Comparison of ENCODE assay signal across 14 mouse cellular contexts in the genomic region with DNA sequence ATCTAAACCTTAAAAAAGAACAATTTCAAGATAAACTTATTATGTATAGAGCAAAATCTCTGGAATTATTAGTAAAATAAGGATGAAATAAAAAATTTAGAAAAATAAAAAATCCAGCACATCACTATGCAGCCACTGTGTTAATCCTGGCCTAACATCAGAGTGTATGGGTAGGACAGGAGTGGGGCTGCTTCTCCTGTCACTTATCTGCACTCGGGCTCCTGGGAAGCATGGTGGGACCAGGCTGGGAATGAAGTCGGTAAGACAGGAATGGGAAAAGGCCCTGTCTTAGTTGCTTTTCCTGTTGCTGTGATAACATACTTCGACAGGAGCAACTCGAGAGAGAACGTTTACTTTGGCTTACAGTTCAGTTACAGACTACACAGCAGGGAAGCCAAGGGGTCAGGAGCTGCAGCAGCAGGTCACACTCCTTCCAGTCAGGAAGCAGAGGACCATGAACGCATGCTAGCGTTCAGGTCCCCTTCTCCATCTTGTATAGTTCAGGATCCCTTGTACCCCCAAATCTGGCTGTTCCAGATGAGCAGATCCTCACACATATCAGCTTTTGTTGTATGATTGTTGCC.
"Had no signal": no experiment of that assay in that cellular context is flagged by ENCODE, and none has a peak within 500 bp of the region (broad histone marks: within the 10 kb centered on the region; RNA-seq: fewer than 3 reads in every experiment).

No protein-coding gene starts in this region.

- H3K27ac ChIP-seq: kidney, embryonic 15.5 days; limb, embryonic 13.5 days; liver, embryonic 12.5 days; midbrain, embryonic 12.5 days; neural tube, embryonic 13.5 days had no signal

- H3K4me3 ChIP-seq: kidney, embryonic 15.5 days; limb, embryonic 13.5 days; liver, embryonic 12.5 days; midbrain, embryonic 12.5 days; neural tube, embryonic 13.5 days had no signal

- H3K9ac ChIP-seq: kidney, embryonic 15.5 days; limb, embryonic 13.5 days; liver, embryonic 12.5 days; midbrain, embryonic 12.5 days; neural tube, embryonic 13.5 days had no signal

- H3K9me3 ChIP-seq: kidney, embryonic 15.5 days; limb, embryonic 13.5 days; liver, embryonic 12.5 days; midbrain, embryonic 12.5 days; neural tube, embryonic 13.5 days had no signal

- H3K4me2 ChIP-seq: kidney, embryonic 15.5 days; limb, embryonic 13.5 days; liver, embryonic 12.5 days; midbrain, embryonic 12.5 days; neural tube, embryonic 13.5 days had no signal

- H3K4me1 ChIP-seq: limb, embryonic 13.5 days; liver, embryonic 12.5 days; midbrain, embryonic 12.5 days; neural tube, embryonic 13.5 days had no signal

- DNase-seq: kidney, postnatal 14 days; left cerebral cortex, postnatal 4 days; lung, adult 18-20 months; retina, postnatal 1 day; right cerebral cortex, postnatal 4 days; spleen, adult 18-20 months; thymus, adult 18-20 months; thymus, postnatal 14 days had no signal

- H3K27me3 ChIP-seq: kidney, embryonic 15.5 days; limb, embryonic 13.5 days; liver, embryonic 12.5 days; midbrain, embryonic 12.5 days; neural tube, embryonic 13.5 days had no signal

- H3K36me3 ChIP-seq: kidney, embryonic 15.5 days; limb, embryonic 13.5 days; midbrain, embryonic 12.5 days; neural tube, embryonic 13.5 days had no signal

- ATAC-seq: liver, embryonic 12.5 days; midbrain, embryonic 16.5 days had no signal
